Comparison of ENCODE assay signal across 18 mouse cellular contexts in genomic region chr11:46302471-46302870, GRCm38 (mm10). TPM values are rescaled to one million over a fixed set of nuclear protein-coding genes. Genes with fewer than 3 reads are reported as not detected.
DNase-seq lines count a peak whose midpoint lies in the region; ATAC-seq and TF ChIP-seq lines count a peak whose summit lies in the region.
"Had no signal": no experiment of that assay in that cellular context is flagged by ENCODE, and none has a peak within 500 bp of the region (broad histone marks: within the 10 kb centered on the region; RNA-seq: fewer than 3 reads in every experiment).

No protein-coding gene starts in this region.

- TF ChIP-seq POLR2A in cerebellum, adult 2 months (IDR thresholded peaks at IDR 0.05; ENCODE audit: borderline replicate concordance, insufficient read depth, low read length) = no peak

- H3K4me1 ChIP-seq in cerebellum, adult 2 months (ENCODE audit: control insufficient read depth, insufficient read depth, low read length) = peaks cover 48% of the 10 kb centered on the region

- 54% methylated on average over 9 of the region's 9 CpGs for WGBS in cerebellum, adult 2 months

- H3K27ac ChIP-seq in cerebellum, adult 2 months (ENCODE audit: insufficient read depth, low read length) = peak overlapping the region; percentile 62
- H3K27ac ChIP-seq in layer of hippocampus, adult 2 months = peak overlapping the region; percentile 87
- H3K27ac ChIP-seq: embryonic facial prominence, embryonic 15.5 days; forebrain, embryonic 10.5 days; gastrocnemius, adult 2 months; hindbrain, embryonic 10.5 days; hindbrain, embryonic 14.5 days had no signal

- no peak for TF ChIP-seq CTCF in cerebellum, adult 2 months (IDR thresholded peaks at IDR 0.05; ENCODE audit: borderline replicate concordance, insufficient read depth, low read depth, low read length)
- no peak for TF ChIP-seq CTCF in layer of hippocampus, adult 2 months (conservative IDR thresholded peaks at IDR 0.05)

- H3K4me3 ChIP-seq in cerebellum, adult 2 months (replicated peaks; ENCODE audit: insufficient read depth, low read depth, low read length) = no peak overlapping the region
- no peak overlapping the region for H3K4me3 ChIP-seq in layer of hippocampus, adult 2 months
- H3K4me3 ChIP-seq: embryonic facial prominence, embryonic 15.5 days; erythroblast, embryonic 14.5 days; forebrain, embryonic 10.5 days; gastrocnemius, adult 2 months; heart, embryonic 12.5 days; hindbrain, embryonic 10.5 days had no signal

- DNase-seq in cerebellum, adult 2 months = peak in 1 of 2 experiments; percentile 11
- DNase-seq in kidney, adult 18-20 months = peak; percentile 57
- no peak for DNase-seq in kidney, postnatal 4 days
- DNase-seq in layer of hippocampus, adult 2 months (ENCODE audit: low spot score in 2 of 2) = no peak
- DNase-seq in layer of hippocampus, adult 9-11 months = no peak
- DNase-seq in kidney, postnatal 25 days = peak; percentile 60 to 82
- DNase-seq in retina, embryonic 14.5 days (ENCODE audit: low spot score) = no peak
- DNase-seq: adrenal gland, postnatal 10 days; embryo, embryonic 11 days; gastrocnemius, adult 2 months; gastrocnemius, postnatal 25 days had no signal

- no peak for ATAC-seq in cerebellum, adult (ENCODE audit: insufficient number of reproducible peaks, low FRiP score, low TSS enrichment)

- no peaks in the 10 kb centered on the region for H3K27me3 ChIP-seq in cerebellum, adult 2 months (ENCODE audit: control insufficient read depth, insufficient read depth, low read length)
- H3K27me3 ChIP-seq: embryonic facial prominence, embryonic 15.5 days; heart, embryonic 12.5 days had no signal

RNA-seq across cellular contexts. Expression of gene Cyfip2, which starts 10.2 kb away (rescaled TPM):
- polyA plus RNA-seq in cerebellum, adult 2 months (2012; rRNA removed) = 200 and 203 TPM in 2 replicates
- total RNA-seq in layer of hippocampus, adult 2 months (2021) = 100 to 1,000 TPM; 530 to 540 TPM

Comparison
In these comparisons a context has a peak if more than half of its experiments do, and no peak if none do; other contexts are left out.
1. DNase-seq: peak in kidney, adult 18-20 months (single experiment) and kidney, postnatal 25 days (2 of 2); none in kidney, postnatal 4 days (0 of 2), layer of hippocampus, adult 2 months (0 of 2), layer of hippocampus, adult 9-11 months (single experiment) and retina, embryonic 14.5 days (single experiment).